17 mouse cellular contexts compared by ENCODE assay signal in genomic region chr7:117259674-117260294, GRCm38 (mm10).
DNase-seq lines count a peak whose midpoint lies in the region; ATAC-seq and TF ChIP-seq lines count a peak whose summit lies in the region.
"Had no signal": no experiment of that assay in that cellular context is flagged by ENCODE, and none has a peak within 500 bp of the region (broad histone marks: within the 10 kb centered on the region; RNA-seq: fewer than 3 reads in every experiment).

No protein-coding gene starts in this region.

- H3K9ac ChIP-seq in embryonic facial prominence, embryonic 11.5 days (replicated peaks; ENCODE audit: low read length): no peak overlapping the region
- no peak overlapping the region for H3K9ac ChIP-seq in limb, embryonic 12.5 days (replicated peaks)
- H3K9ac ChIP-seq in intestine, embryonic 16.5 days (ENCODE audit: low read depth, low read length): no peak overlapping the region
- H3K9ac ChIP-seq: forebrain, postnatal 0 days; midbrain, embryonic 15.5 days; stomach, embryonic 15.5 days had no signal

- no peaks in the 10 kb centered on the region for H3K27me3 ChIP-seq in embryonic facial prominence, embryonic 11.5 days (ENCODE audit: control insufficient read depth, insufficient read depth, low read length)
- H3K27me3 ChIP-seq in limb, embryonic 12.5 days: no peaks in the 10 kb centered on the region; the same call in 1 of the 2 replicates
- H3K27me3 ChIP-seq in intestine, embryonic 16.5 days (replicated peaks; ENCODE audit: control insufficient read depth, insufficient read depth, low read length): no peaks in the 10 kb centered on the region
- H3K27me3 ChIP-seq: midbrain, embryonic 15.5 days; stomach, embryonic 15.5 days had no signal

- H3K4me2 ChIP-seq in embryonic facial prominence, embryonic 11.5 days (ENCODE audit: low read depth, low read length): no peak overlapping the region
- H3K4me2 ChIP-seq in limb, embryonic 12.5 days: no peak overlapping the region
- H3K4me2 ChIP-seq in intestine, embryonic 16.5 days (ENCODE audit: low read depth, low read length): no peak overlapping the region
- H3K4me2 ChIP-seq: midbrain, embryonic 15.5 days; stomach, embryonic 15.5 days had no signal

- WGBS in embryonic facial prominence, embryonic 11.5 days: 36% methylated on average over 6 of the region's 6 CpGs
- WGBS in limb, embryonic 12.5 days: 37% methylated on average over 6 of the region's 6 CpGs
- 64% methylated on average over 6 of the region's 6 CpGs for WGBS in intestine, embryonic 16.5 days

- TF ChIP-seq POLR2A in brain, embryonic 14.5 days (IDR thresholded peaks at IDR 0.05; ENCODE audit: borderline replicate concordance, extremely low read depth, insufficient read depth, insufficient read length, poor library complexity, severe bottlenecking): no peak

- no peaks in the 10 kb centered on the region for H3K9me3 ChIP-seq in embryonic facial prominence, embryonic 11.5 days (replicated peaks; ENCODE audit: control insufficient read depth, low read length)
- H3K9me3 ChIP-seq in limb, embryonic 12.5 days: no peaks in the 10 kb centered on the region
- H3K9me3 ChIP-seq in intestine, embryonic 16.5 days (ENCODE audit: control insufficient read depth, low read length): no peaks in the 10 kb centered on the region
- H3K9me3 ChIP-seq: heart, embryonic 10.5 days; midbrain, embryonic 15.5 days; stomach, embryonic 15.5 days had no signal

- intact Hi-C loops in left cerebral cortex, adult 2 months (cut with DNase I): loop anchor here (1.0 to 5.0 kb wide), 6 partner anchors 45 to 557 kb away; no protein-coding TSS in a partner anchor
- intact Hi-C loops in left cerebral cortex, postnatal 4 days (cut with DNase I): no loop called here

- H3K27ac ChIP-seq in left cerebral cortex, adult 2 months: peak overlapping the region; percentile 59; the same call in 1 of the 2 replicates
- H3K27ac ChIP-seq in embryonic facial prominence, embryonic 11.5 days (replicated peaks; ENCODE audit: low read depth, low read length): no peak overlapping the region
- 0 out of 2 replicates have a peak overlapping the region, but pooled peaks have one; percentile 1 for H3K27ac ChIP-seq in limb, embryonic 12.5 days
- no peak overlapping the region for H3K27ac ChIP-seq in intestine, embryonic 16.5 days (ENCODE audit: low read length)
- H3K27ac ChIP-seq: heart, embryonic 10.5 days; midbrain, embryonic 15.5 days had no signal

- peak; percentile 84 for ATAC-seq in embryonic facial prominence, embryonic 11.5 days (replicated peaks; ENCODE audit: insufficient number of reproducible peaks, low FRiP score, low TSS enrichment, low read depth)
- ATAC-seq in limb, embryonic 12.5 days (ENCODE audit: insufficient number of reproducible peaks, insufficient read depth, low FRiP score, low TSS enrichment, low read depth): peak; percentile 81
- ATAC-seq in intestine, embryonic 16.5 days: no peak
- ATAC-seq: CD4-positive, CD25-positive, alpha-beta regulatory T cell, adult 4 months; forebrain, postnatal 0 days; inflammation-experienced regulatory T-cells, adult 6 months; midbrain, embryonic 15.5 days had no signal

- H3K4me1 ChIP-seq in embryonic facial prominence, embryonic 11.5 days (ENCODE audit: control insufficient read depth, insufficient read depth, low read length): no peaks in the 10 kb centered on the region; the same call in 1 of the 2 replicates
- peaks cover 39% of the 10 kb centered on the region for H3K4me1 ChIP-seq in limb, embryonic 12.5 days (replicated peaks)
- H3K4me1 ChIP-seq in intestine, embryonic 16.5 days (ENCODE audit: control insufficient read depth, insufficient read depth, low read length): no peaks in the 10 kb centered on the region
- H3K4me1 ChIP-seq: stomach, embryonic 15.5 days had no signal

- H3K4me3 ChIP-seq in left cerebral cortex, adult 2 months: no peak overlapping the region
- H3K4me3 ChIP-seq in embryonic facial prominence, embryonic 11.5 days (ENCODE audit: low read depth, low read length): no peak overlapping the region
- no peak overlapping the region for H3K4me3 ChIP-seq in limb, embryonic 12.5 days (replicated peaks)
- no peak overlapping the region for H3K4me3 ChIP-seq in intestine, embryonic 16.5 days (ENCODE audit: low read length)
- H3K4me3 ChIP-seq: heart, embryonic 10.5 days; midbrain, embryonic 15.5 days; stomach, embryonic 15.5 days had no signal

- no peak; the same call in 1 of the 2 replicates for TF ChIP-seq CTCF in left cerebral cortex, adult 2 months (IDR thresholded peaks at IDR 0.05)
- TF ChIP-seq CTCF in brain, embryonic 14.5 days (IDR thresholded peaks at IDR 0.05; ENCODE audit: borderline replicate concordance, extremely low read depth, insufficient read depth, insufficient read length): no peak

- H3K36me3 ChIP-seq in embryonic facial prominence, embryonic 11.5 days (replicated peaks; ENCODE audit: control insufficient read depth, insufficient read depth, low read depth, low read length): no peaks in the 10 kb centered on the region
- H3K36me3 ChIP-seq in limb, embryonic 12.5 days: no peaks in the 10 kb centered on the region
- H3K36me3 ChIP-seq in intestine, embryonic 16.5 days (ENCODE audit: control insufficient read depth, insufficient read depth, low read length): no peaks in the 10 kb centered on the region
- H3K36me3 ChIP-seq: heart, embryonic 10.5 days; midbrain, embryonic 15.5 days; stomach, embryonic 15.5 days had no signal

- DNase-seq in left cerebral cortex, adult 2 months (ENCODE audit: extremely low spot score in 1 of 2, low spot score in 2 of 2): no peak
- DNase-seq in left cerebral cortex, postnatal 4 days: no peak
- DNase-seq in brain, embryonic 14.5 days (ENCODE audit: low read depth): peak; percentile 49
- DNase-seq in embryonic facial prominence, embryonic 11.5 days (ENCODE audit: low spot score): peak; percentile 80
- DNase-seq in gastrocnemius, postnatal 25 days: no peak
- DNase-seq: adrenal gland, postnatal 14 days; cerebellum, adult 9-11 months; forebrain, postnatal 0 days; kidney, postnatal 10 days; thymus, postnatal 14 days had no signal

Comparison
In these comparisons a context has a peak if more than half of its experiments do, and no peak if none do; other contexts are left out.
1. DNase-seq: peak in brain, embryonic 14.5 days (single experiment) and embryonic facial prominence, embryonic 11.5 days (single experiment); none in left cerebral cortex, adult 2 months (0 of 2), left cerebral cortex, postnatal 4 days (single experiment) and gastrocnemius, postnatal 25 days (single experiment).
2. H3K27ac ChIP-seq: peak in left cerebral cortex, adult 2 months (single experiment) and limb, embryonic 12.5 days (single experiment); none in embryonic facial prominence, embryonic 11.5 days (single experiment) and intestine, embryonic 16.5 days (single experiment).